Mouse (Mus musculus): ENCODE results near the gene Prr19.
"Not testable (repeated sequence)": the region's sequence is repeated elsewhere in the genome, so short reads cannot be mapped to it uniquely, and the experiment has no call there.

The Prr19 gene

GRCm38 (mm10) chr7:25317446-25317999 is 16.3 kb downstream of the Prr19 start:
- DNase-seq (ENCODE audit: extremely low spot score, low read depth, low spot score): no peak

- peak; percentile 93 for DNase-seq (ENCODE audit: extremely low spot score, low read depth, low spot score)
These were observed 20.9 kb downstream of the Prr19 start for GRCm38 (mm10) chr7:25322058-25322484.

GRCm38 (mm10) chr7:25323219-25323618 is 22.0 kb downstream of the Prr19 start:
- DNase-seq (ENCODE audit: extremely low spot score, low read depth, low spot score): no peak

- not testable (repeated sequence) for DNase-seq (ENCODE audit: extremely low spot score, low read depth, low spot score)
These were observed 24.2 kb downstream of the Prr19 start for GRCm38 (mm10) chr7:25325431-25325830.

- DNase-seq (ENCODE audit: extremely low spot score, low read depth, low spot score): no peak
These were observed 25.0 kb downstream of the Prr19 start for GRCm38 (mm10) chr7:25326233-25326632.

- DNase-seq (ENCODE audit: extremely low spot score, low read depth, low spot score): peak; percentile 41
These were observed 32.5 kb downstream of the Prr19 start for GRCm38 (mm10) chr7:25333596-25334307.

- no peak for DNase-seq (ENCODE audit: extremely low spot score, low read depth, low spot score)
These were observed 33.3 kb downstream of the Prr19 start for GRCm38 (mm10) chr7:25334472-25334871.

- DNase-seq (ENCODE audit: extremely low spot score, low read depth, low spot score): no peak
These were observed 38.1 kb downstream of the Prr19 start for GRCm38 (mm10) chr7:25339329-25339728.

- no peak for DNase-seq (ENCODE audit: extremely low spot score, low read depth, low spot score)
These were observed 40.0 kb downstream of the Prr19 start for GRCm38 (mm10) chr7:25341000-25341784.

- no peak for DNase-seq (ENCODE audit: extremely low spot score, low read depth, low spot score)
These were observed 47.6 kb downstream of the Prr19 start for GRCm38 (mm10) chr7:25348861-25349260.

All from hindlimb bud, embryonic 11.5 days (tissue).